Mouse (Mus musculus) lung, postnatal 36 days (tissue): ENCODE results near the gene Rnf5.

ENCODE experiments used
- DNase-seq: peaks from one replicate; pipeline ENCODE4 v3.0.0; 2022; ENCODE audit warnings: mixed read lengths

The Rnf5 gene

GRCm38 (mm10) chr17:34585121-34585520 is 18.4 kb downstream of the Rnf5 start:
- DNase-seq = no peak

GRCm38 (mm10) chr17:34583819-34584218 is 19.7 kb downstream of the Rnf5 start:
- no peak for DNase-seq

GRCm38 (mm10) chr17:34583397-34583796 is 20.1 kb downstream of the Rnf5 start:
- DNase-seq = no peak

- DNase-seq = no peak
Observed at GRCm38 (mm10) chr17:34582528-34582927, 21.0 kb downstream of the Rnf5 start.

- no peak for DNase-seq
Observed at GRCm38 (mm10) chr17:34578070-34578469, 25.4 kb downstream of the Rnf5 start.

- DNase-seq = no peak
Observed at GRCm38 (mm10) chr17:34576577-34576976, 26.9 kb downstream of the Rnf5 start.

- no peak for DNase-seq
Observed at GRCm38 (mm10) chr17:34572361-34572760, 31.1 kb downstream of the Rnf5 start.

- no peak for DNase-seq
Observed at GRCm38 (mm10) chr17:34571875-34572274, 31.6 kb downstream of the Rnf5 start.

GRCm38 (mm10) chr17:34569919-34570318 is 33.6 kb downstream of the Rnf5 start:
- DNase-seq = no peak

- DNase-seq = no peak
Observed at GRCm38 (mm10) chr17:34568421-34568820, 35.1 kb downstream of the Rnf5 start.

- DNase-seq = no peak
Observed at GRCm38 (mm10) chr17:34567311-34567710, 36.2 kb downstream of the Rnf5 start.

- peak; percentile 81 for DNase-seq
Observed at GRCm38 (mm10) chr17:34564796-34565195, 38.7 kb downstream of the Rnf5 start.

- peak; percentile 88 for DNase-seq
Observed at GRCm38 (mm10) chr17:34564003-34564421, 39.5 kb downstream of the Rnf5 start, which contains the start of gene Notch4. Gene Notch4 (plus strand): TSS chr17:34564268.

- no peak for DNase-seq
Observed at GRCm38 (mm10) chr17:34563354-34563753, 40.1 kb downstream of the Rnf5 start.

- no peak for DNase-seq
Observed at GRCm38 (mm10) chr17:34562595-34562994, 40.9 kb downstream of the Rnf5 start.

- DNase-seq = peak; percentile 35
Observed at GRCm38 (mm10) chr17:34561200-34561599, 42.3 kb downstream of the Rnf5 start.

- DNase-seq = no peak
Observed at GRCm38 (mm10) chr17:34560438-34560837, 43.1 kb downstream of the Rnf5 start.

- DNase-seq = no peak
Observed at GRCm38 (mm10) chr17:34559895-34560294, 43.6 kb downstream of the Rnf5 start.

- DNase-seq = peak; percentile 44
Observed at GRCm38 (mm10) chr17:34559116-34559515, 44.4 kb downstream of the Rnf5 start.

GRCm38 (mm10) chr17:34557411-34557810 is 46.1 kb downstream of the Rnf5 start:
- DNase-seq = no peak

- DNase-seq = no peak
Observed at GRCm38 (mm10) chr17:34556406-34556805, 47.1 kb downstream of the Rnf5 start.

- peak; percentile 93 for DNase-seq
Observed at GRCm38 (mm10) chr17:34555483-34555882, 48.0 kb downstream of the Rnf5 start.
